10 mouse cellular contexts compared by ENCODE assay signal in genomic region chr2:133346789-133347424, GRCm38 (mm10).
DNase-seq lines count a peak whose midpoint lies in the region; ATAC-seq lines count a peak whose summit lies in the region.
"Had no signal": no experiment of that assay in that cellular context is flagged by ENCODE, and none has a peak within 500 bp of the region (broad histone marks: within the 10 kb centered on the region; RNA-seq: fewer than 3 reads in every experiment).

No protein-coding gene starts in this region.

- H3K9me3 ChIP-seq in midbrain, embryonic 10.5 days (replicated peaks): no peaks in the 10 kb centered on the region
- no peaks in the 10 kb centered on the region for H3K9me3 ChIP-seq in midbrain, embryonic 14.5 days (ENCODE audit: control insufficient read depth, low read length)
- H3K9me3 ChIP-seq in forebrain, embryonic 10.5 days: no peaks in the 10 kb centered on the region
- H3K9me3 ChIP-seq in hindbrain, embryonic 16.5 days (ENCODE audit: control insufficient read depth, low read length): no peaks in the 10 kb centered on the region
- H3K9me3 ChIP-seq: liver, embryonic 15.5 days had no signal

- H3K4me3 ChIP-seq in midbrain, embryonic 10.5 days: no peak overlapping the region
- no peak overlapping the region for H3K4me3 ChIP-seq in midbrain, embryonic 14.5 days (replicated peaks; ENCODE audit: low read depth, low read length)
- no peak overlapping the region for H3K4me3 ChIP-seq in forebrain, embryonic 10.5 days
- no peak overlapping the region for H3K4me3 ChIP-seq in hindbrain, embryonic 16.5 days (ENCODE audit: low read length)
- H3K4me3 ChIP-seq: liver, embryonic 15.5 days had no signal

- 7% methylated on average over 4 of the region's 4 CpGs for WGBS in midbrain, embryonic 10.5 days
- WGBS in midbrain, embryonic 14.5 days: under 1% methylated on average over 4 of the region's 4 CpGs
- 17% methylated on average over 4 of the region's 4 CpGs for WGBS in forebrain, embryonic 10.5 days
- 8% methylated on average over 4 of the region's 4 CpGs for WGBS in hindbrain, embryonic 16.5 days

- ATAC-seq in midbrain, embryonic 14.5 days (ENCODE audit: low FRiP score, low TSS enrichment): no peak
- peak; percentile 75 for ATAC-seq in hindbrain, embryonic 16.5 days
- ATAC-seq in CD4-positive, CD25-positive, alpha-beta regulatory T cell, adult 4 months: no peak

- no peak overlapping the region; the same call in 1 of the 2 replicates for H3K27ac ChIP-seq in midbrain, embryonic 10.5 days (replicated peaks)
- H3K27ac ChIP-seq in midbrain, embryonic 14.5 days (replicated peaks; ENCODE audit: low read depth, low read length): no peak overlapping the region
- no peak overlapping the region; the same call in 1 of the 2 replicates for H3K27ac ChIP-seq in forebrain, embryonic 10.5 days
- no peak overlapping the region for H3K27ac ChIP-seq in hindbrain, embryonic 16.5 days (ENCODE audit: low read depth, low read length)
- H3K27ac ChIP-seq: liver, embryonic 15.5 days had no signal

- H3K4me2 ChIP-seq in midbrain, embryonic 14.5 days (ENCODE audit: low read length): no peak overlapping the region
- H3K4me2 ChIP-seq in hindbrain, embryonic 16.5 days (ENCODE audit: low read length): no peak overlapping the region
- H3K4me2 ChIP-seq: liver, embryonic 15.5 days had no signal

- no peak overlapping the region for H3K9ac ChIP-seq in midbrain, embryonic 14.5 days (replicated peaks; ENCODE audit: low read length)
- no peak overlapping the region for H3K9ac ChIP-seq in hindbrain, embryonic 16.5 days (ENCODE audit: low read depth, low read length)
- H3K9ac ChIP-seq: liver, embryonic 15.5 days had no signal

- peaks cover 30% of the 10 kb centered on the region for H3K4me1 ChIP-seq in midbrain, embryonic 10.5 days
- no peaks in the 10 kb centered on the region; the same call in 1 of the 2 replicates for H3K4me1 ChIP-seq in midbrain, embryonic 14.5 days (ENCODE audit: control insufficient read depth, insufficient read depth, low read length)
- H3K4me1 ChIP-seq in forebrain, embryonic 10.5 days: peaks cover 23% of the 10 kb centered on the region
- H3K4me1 ChIP-seq in hindbrain, embryonic 16.5 days (ENCODE audit: control insufficient read depth, insufficient read depth, low read depth, low read length): no peaks in the 10 kb centered on the region
- H3K4me1 ChIP-seq: liver, embryonic 15.5 days had no signal

- H3K36me3 ChIP-seq in midbrain, embryonic 10.5 days: no peaks in the 10 kb centered on the region
- H3K36me3 ChIP-seq in midbrain, embryonic 14.5 days (ENCODE audit: control insufficient read depth, insufficient read depth, low read length): no peaks in the 10 kb centered on the region
- H3K36me3 ChIP-seq in forebrain, embryonic 10.5 days (replicated peaks): no peaks in the 10 kb centered on the region
- no peaks in the 10 kb centered on the region for H3K36me3 ChIP-seq in hindbrain, embryonic 16.5 days (ENCODE audit: control insufficient read depth, insufficient read depth, low read length)
- H3K36me3 ChIP-seq: G1E; liver, embryonic 15.5 days had no signal

- H3K27me3 ChIP-seq in midbrain, embryonic 10.5 days (ENCODE audit: low read depth, poor library complexity, severe bottlenecking): peaks cover 100% of the 10 kb centered on the region
- H3K27me3 ChIP-seq in midbrain, embryonic 14.5 days (ENCODE audit: control insufficient read depth, insufficient read depth, low read length): peaks cover 65% of the 10 kb centered on the region
- peaks cover 83% of the 10 kb centered on the region for H3K27me3 ChIP-seq in forebrain, embryonic 10.5 days (ENCODE audit: poor library complexity, severe bottlenecking)
- H3K27me3 ChIP-seq in hindbrain, embryonic 16.5 days (replicated peaks; ENCODE audit: control insufficient read depth, insufficient read depth, low read length): 0 out of 2 replicates have a peak, but pooled peaks cover 2% of the 10 kb centered on the region
- H3K27me3 ChIP-seq: liver, embryonic 15.5 days had no signal

- peak; percentile 68 for DNase-seq in midbrain, embryonic 10.5 days (ENCODE audit: low spot score)
- no peak for DNase-seq in midbrain, embryonic 14.5 days
- peak; percentile 46 for DNase-seq in forebrain, embryonic 10.5 days (ENCODE audit: extremely low spot score, low spot score)
- peak; percentile 0 for DNase-seq in skeletal muscle tissue, adult 2 months (ENCODE audit: low read depth, low spot score)
- DNase-seq in adipocyte (ENCODE audit: low spot score): no peak
- no peak for DNase-seq in right cerebral cortex, postnatal 25 days

Comparison
In these comparisons a context has a peak if more than half of its experiments do, and no peak if none do; other contexts are left out.
1. DNase-seq: peak in midbrain, embryonic 10.5 days (single experiment), forebrain, embryonic 10.5 days (single experiment) and skeletal muscle tissue, adult 2 months (single experiment); none in midbrain, embryonic 14.5 days (single experiment), adipocyte (single experiment) and right cerebral cortex, postnatal 25 days (single experiment).